Mouse (Mus musculus) testis, postnatal 10 days (tissue): ENCODE data around the gene Tmem205.

Experiments
- DNase-seq: peaks from one replicate; pipeline ENCODE4 v3.0.0; 2021; ENCODE audit warnings: low spot score

Tmem205 gene

GRCm38 (mm10) chr9:21916851-21917492 lies 10.4 kb downstream of the Tmem205 start:
- DNase-seq = no peak

GRCm38 (mm10) chr9:21909474-21910223 lies 17.7 kb downstream of the Tmem205 start:
- no peak for DNase-seq

- no peak for DNase-seq
Measured at GRCm38 (mm10) chr9:21908216-21908615, 19.1 kb downstream of the Tmem205 start.

- DNase-seq = no peak
Measured at GRCm38 (mm10) chr9:21904031-21904430, 23.3 kb downstream of the Tmem205 start.

GRCm38 (mm10) chr9:21901223-21901820 lies 26.0 kb downstream of the Tmem205 start:
- peak; percentile 74 for DNase-seq

GRCm38 (mm10) chr9:21889229-21889628 lies 38.1 kb downstream of the Tmem205 start:
- no peak for DNase-seq

- no peak for DNase-seq
Measured at GRCm38 (mm10) chr9:21876601-21877000, 50.8 kb downstream of the Tmem205 start.

GRCm38 (mm10) chr9:21872204-21872603 lies 55.2 kb downstream of the Tmem205 start:
- DNase-seq = no peak
